Mouse (Mus musculus) right cerebral cortex, adult 2 months (tissue): Measurements from ENCODE around the gene Sp7.
"Not testable (repeated sequence)": the region's sequence is repeated elsewhere in the genome, so short reads cannot be mapped to it uniquely, and the experiment has no call there.

Experiments
- DNase-seq, 2 experiments: peaks; one replicate each; pipeline ENCODE4 v3.0.0; 2021 to 2022; ENCODE audit warnings: low spot score in 2 of 2

Sp7 gene

DNA sequence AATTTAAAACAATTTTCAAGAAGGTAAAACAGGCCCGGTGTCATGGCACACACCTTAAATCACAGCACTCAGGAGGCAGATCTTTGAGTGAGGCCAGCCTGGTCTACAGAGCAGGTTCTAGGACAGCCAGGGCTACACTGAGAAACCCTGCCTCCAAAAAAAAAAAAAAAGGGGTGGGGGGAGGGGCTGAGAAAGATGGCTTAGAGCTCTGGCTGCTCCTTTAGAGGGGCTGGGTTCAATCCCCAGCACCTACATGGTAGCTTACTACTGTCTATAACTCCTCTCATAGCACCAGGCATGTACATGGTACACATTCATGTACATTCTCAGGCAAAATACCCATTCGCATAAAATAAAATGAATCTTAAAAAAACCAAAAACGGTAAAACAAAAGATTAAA, 22.5 kb downstream of the Sp7 start:
- no peak for DNase-seq

DNA sequence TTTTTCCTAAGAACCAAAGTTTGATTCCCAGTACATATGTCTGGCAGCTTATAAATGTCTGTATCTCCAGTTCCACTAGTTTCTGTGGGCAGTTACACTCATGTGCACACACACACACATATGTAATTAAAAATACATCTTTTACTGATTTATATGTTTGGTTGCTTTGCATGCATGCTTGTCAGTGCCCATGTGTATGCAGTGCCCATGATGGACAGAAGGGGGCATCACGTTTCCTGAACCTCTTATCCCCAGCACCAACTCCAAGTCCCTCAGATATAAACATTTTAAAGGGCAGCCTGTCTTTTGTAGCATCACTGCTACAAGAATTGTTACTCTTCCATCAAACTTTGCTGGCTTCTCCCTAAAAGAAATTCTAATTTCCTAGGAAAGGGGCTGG, 25.4 kb downstream of the Sp7 start:
- peak; percentile 35 to 41 for DNase-seq

DNA sequence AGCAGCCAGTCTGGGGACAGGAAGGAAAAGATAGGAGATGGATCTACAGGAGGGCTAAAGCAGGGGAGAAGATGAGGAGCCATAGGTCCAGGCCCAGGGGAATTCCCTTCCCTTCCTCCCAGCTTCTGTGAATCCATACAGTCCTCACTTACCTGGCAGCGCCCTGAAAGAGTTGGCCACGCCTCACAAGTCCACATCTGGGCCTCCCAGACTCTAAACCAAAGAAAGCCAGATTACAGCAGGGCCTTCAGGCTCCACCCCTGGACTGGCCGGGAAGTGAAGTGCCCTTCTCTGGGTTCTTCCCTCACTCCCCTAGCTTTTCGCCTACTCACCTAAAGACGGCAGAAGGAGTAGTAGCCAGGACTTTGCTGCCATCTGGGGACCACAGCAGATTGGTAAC, 27.4 kb downstream of the Sp7 start:
- no peak for DNase-seq

GRCm38 (mm10) chr15:102336946-102337345, 30.0 kb downstream of the Sp7 start:
- no peak for DNase-seq

DNA sequence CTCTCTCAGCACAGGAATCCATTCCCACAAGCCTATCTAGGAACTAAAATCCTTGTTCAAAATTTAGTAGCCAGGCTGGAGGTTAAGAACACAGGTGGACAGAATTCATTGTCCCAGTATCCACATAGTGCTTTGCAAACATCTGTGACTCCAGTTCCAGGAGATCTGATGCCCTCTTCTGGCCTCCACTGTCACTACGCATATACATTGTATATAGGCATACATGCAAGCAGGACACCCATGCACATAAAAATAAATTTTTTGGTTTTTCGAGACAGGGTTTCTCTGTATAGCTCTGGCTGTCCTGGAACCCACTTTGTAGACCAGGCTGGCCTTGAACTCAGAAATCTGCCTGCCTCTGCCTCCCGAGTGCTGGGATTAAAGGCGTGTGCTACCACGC, 31.1 kb downstream of the Sp7 start:
- not testable (repeated sequence) for DNase-seq

DNA sequence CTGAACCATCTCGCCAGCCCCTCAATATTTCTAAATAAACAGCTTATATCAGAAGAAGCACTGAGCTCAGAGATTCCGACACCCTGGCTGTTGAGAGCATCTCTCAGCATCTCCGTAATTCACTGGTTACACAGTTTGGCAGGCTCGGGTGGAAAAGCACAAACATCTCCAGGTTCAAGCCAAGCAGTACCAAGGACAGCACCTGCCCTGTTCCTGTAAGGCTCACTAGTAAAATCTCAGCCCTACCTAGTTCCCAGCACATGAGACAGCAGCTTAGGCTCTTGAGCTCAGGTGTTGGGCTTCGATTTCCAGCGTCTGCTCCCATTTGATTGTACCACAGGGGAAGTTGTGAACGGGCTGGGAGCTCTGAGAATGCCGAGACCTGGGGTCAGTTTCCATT, 31.7 kb downstream of the Sp7 start:
- DNase-seq: no peak

DNA sequence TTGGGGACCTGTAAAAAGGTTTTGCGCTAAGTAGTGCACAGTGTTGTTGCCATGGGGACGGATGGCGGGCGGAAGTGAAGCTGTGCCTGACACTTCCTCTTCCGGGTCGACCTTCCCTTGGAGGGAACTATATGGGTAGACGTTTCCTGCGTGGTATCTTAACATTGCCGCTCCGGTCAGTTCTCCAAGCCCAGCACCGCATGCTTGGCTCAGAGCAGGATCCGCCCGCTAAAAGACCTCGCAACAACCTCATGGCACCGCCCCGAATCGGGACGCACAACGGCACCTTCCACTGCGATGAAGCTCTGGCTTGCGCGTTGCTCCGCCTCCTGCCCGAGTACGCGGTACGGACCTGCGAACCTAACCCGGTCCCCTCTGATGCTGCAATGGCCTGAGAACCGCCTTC, 35.4 kb downstream of the Sp7 start, which contains the start of gene Myg1:
Gene Myg1 (plus strand): TSS at position 100 of the 406 bp plus-strand sequence.
- DNase-seq: peak; percentile 87 to 88

DNA sequence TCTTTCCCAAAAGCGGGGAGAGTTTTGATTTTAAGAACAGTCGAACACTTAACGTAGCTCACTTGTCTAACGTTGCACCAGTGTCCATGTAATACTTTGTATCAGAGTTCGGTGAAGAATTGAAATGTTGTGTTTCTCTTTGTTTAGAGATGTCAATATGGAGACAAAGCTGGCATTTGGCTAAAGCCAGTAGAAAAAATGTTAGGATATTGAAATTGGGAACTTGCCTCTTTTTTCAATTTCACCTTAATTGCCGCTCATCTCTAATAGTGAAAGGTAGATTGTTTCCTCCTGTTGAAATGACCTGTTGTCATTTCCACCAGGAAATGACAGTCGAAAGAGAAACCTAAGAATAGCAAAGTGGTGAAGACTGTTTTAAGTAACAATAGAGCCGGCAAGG, 40.1 kb downstream of the Sp7 start:
- no peak for DNase-seq

- DNase-seq: peak; percentile 91 to 93
Observed at GRCm38 (mm10) chr15:102326022-102326576, 40.9 kb downstream of the Sp7 start, which contains the start of gene Pfdn5. Pfdn5 (plus strand) TSS chr15:102326116.

- DNase-seq: no peak
Observed at GRCm38 (mm10) chr15:102324654-102325473, 42.1 kb downstream of the Sp7 start.

GRCm38 (mm10) chr15:102316263-102316662, 50.7 kb downstream of the Sp7 start:
- peak; percentile 72 to 77 for DNase-seq

- DNase-seq: no peak
Observed at GRCm38 (mm10) chr15:102315292-102315691, 51.7 kb downstream of the Sp7 start.

DNA sequence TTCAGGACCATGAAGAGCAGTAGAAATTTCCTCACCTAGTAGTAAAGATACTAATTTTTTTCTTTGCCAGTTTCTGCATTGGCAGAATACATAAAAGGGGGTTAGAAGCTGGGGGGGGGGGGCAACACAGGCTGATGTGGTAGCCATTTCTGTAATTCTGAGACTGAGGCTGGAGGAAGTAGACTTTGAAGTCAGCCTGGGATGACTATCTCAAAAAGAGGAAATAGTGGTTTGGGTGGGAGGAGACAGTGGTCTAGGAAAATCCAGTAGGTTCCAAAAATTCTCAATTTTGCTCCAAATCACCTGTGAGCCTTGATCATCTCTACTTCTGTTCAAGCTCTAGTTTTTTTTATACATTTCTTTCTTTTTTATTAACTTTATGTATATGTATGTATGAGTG, 55.5 kb downstream of the Sp7 start:
- DNase-seq: no peak

DNA sequence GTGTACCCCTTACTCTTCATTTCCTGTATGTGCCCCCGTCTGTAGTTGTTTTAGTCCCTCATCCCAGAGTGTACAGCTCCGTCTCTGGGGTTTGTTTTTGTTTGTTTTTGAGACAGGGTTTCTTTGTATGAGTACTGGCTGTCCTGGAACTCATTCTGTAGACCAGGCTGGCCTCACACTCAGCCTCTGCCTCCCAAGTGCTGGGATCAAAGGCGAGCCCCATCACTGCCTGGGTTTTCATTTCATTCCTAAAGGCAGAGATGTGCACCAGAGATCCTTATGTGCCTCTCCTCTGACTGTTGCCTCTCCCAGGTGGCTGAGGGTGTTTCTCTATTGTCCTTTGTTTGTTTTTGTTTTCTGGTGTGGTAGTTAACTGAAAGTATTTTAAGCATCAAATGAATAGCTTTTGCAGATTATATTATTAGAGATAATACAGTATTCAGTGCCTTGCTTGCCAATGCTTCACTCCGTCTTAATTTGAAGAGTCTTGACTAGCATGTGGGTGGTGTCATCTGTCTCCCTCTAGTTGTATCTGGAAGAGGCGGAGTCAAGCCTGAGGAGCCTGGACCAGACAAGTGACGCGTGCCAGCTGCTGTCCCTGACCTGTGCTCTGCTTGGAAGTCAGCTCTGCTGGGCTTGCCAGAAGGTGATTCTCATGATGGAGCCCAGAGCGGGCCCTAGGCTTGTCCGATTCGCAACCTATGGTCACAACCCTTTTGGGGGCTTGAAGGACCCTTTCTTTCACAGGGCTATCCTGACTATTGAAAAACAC, 56.7 kb downstream of the Sp7 start:
- DNase-seq: no peak

GRCm38 (mm10) chr15:102308717-102309116, 58.3 kb downstream of the Sp7 start:
- no peak for DNase-seq
